Mouse (Mus musculus): ENCODE measurements at regions not wholly inside any gene's neighbourhood (a gene's known extent, or its start where the extent isn't known, plus 50 kb on each side); places are given as distances from the start of the nearest gene placed in this dataset.
A peak's percentile ranks its signal among the peaks of the same experiment; 100 is the strongest.

GRCm38 (mm10) chr8:32958331-32958730 is 470.2 kb upstream of the 5930422O12Rik start:
- no peak for DNase-seq (ENCODE audit: low spot score in 2 of 2)

- no peak for DNase-seq (ENCODE audit: low spot score in 2 of 2)
Observed at GRCm38 (mm10) chr8:32958855-32959254, 469.7 kb upstream of the 5930422O12Rik start.

- no peak for DNase-seq (ENCODE audit: low spot score in 2 of 2)
Observed at GRCm38 (mm10) chr8:32959326-32960064, 469.0 kb upstream of the 5930422O12Rik start.

GRCm38 (mm10) chr8:32990216-32990615 is 438.3 kb upstream of the 5930422O12Rik start:
- no peak for DNase-seq (ENCODE audit: low spot score in 2 of 2)

GRCm38 (mm10) chr8:33003967-33004564 is 424.4 kb upstream of the 5930422O12Rik start:
- DNase-seq (ENCODE audit: low spot score in 2 of 2) = no peak

- DNase-seq (ENCODE audit: low spot score in 2 of 2) = no peak
Observed at GRCm38 (mm10) chr8:33004570-33004969, 423.9 kb upstream of the 5930422O12Rik start.

GRCm38 (mm10) chr8:33010106-33010505 is 418.4 kb upstream of the 5930422O12Rik start:
- no peak for DNase-seq (ENCODE audit: low spot score in 2 of 2)

- no peak for DNase-seq (ENCODE audit: low spot score in 2 of 2)
Observed at GRCm38 (mm10) chr8:33012784-33013183, 415.7 kb upstream of the 5930422O12Rik start.

GRCm38 (mm10) chr8:33015861-33016260 is 412.6 kb upstream of the 5930422O12Rik start:
- no peak for DNase-seq (ENCODE audit: low spot score in 2 of 2)

- DNase-seq (ENCODE audit: low spot score in 2 of 2) = no peak
Observed at GRCm38 (mm10) chr8:33026973-33027372, 401.5 kb upstream of the 5930422O12Rik start.

GRCm38 (mm10) chr8:33029453-33029852 is 399.1 kb upstream of the 5930422O12Rik start:
- DNase-seq (ENCODE audit: low spot score in 2 of 2) = peak; percentile 21 to 65

- DNase-seq (ENCODE audit: low spot score in 2 of 2) = no peak
Observed at GRCm38 (mm10) chr8:33052017-33052416, 376.5 kb upstream of the 5930422O12Rik start.

GRCm38 (mm10) chr8:33065566-33065965 is 362.9 kb upstream of the 5930422O12Rik start:
- no peak for DNase-seq (ENCODE audit: low spot score in 2 of 2)

GRCm38 (mm10) chr8:33066168-33066567 is 362.3 kb upstream of the 5930422O12Rik start:
- DNase-seq (ENCODE audit: low spot score in 2 of 2) = no peak

GRCm38 (mm10) chr8:33067453-33068039 is 361.0 kb upstream of the 5930422O12Rik start:
- DNase-seq (ENCODE audit: low spot score in 2 of 2) = no peak

GRCm38 (mm10) chr8:33068468-33068867 is 360.0 kb upstream of the 5930422O12Rik start:
- DNase-seq (ENCODE audit: low spot score in 2 of 2) = no peak

- no peak for DNase-seq (ENCODE audit: low spot score in 2 of 2)
Observed at GRCm38 (mm10) chr8:33075186-33075585, 353.3 kb upstream of the 5930422O12Rik start.

GRCm38 (mm10) chr8:33076253-33076652 is 352.3 kb upstream of the 5930422O12Rik start:
- DNase-seq (ENCODE audit: low spot score in 2 of 2) = no peak

GRCm38 (mm10) chr8:33078125-33078524 is 350.4 kb upstream of the 5930422O12Rik start:
- no peak for DNase-seq (ENCODE audit: low spot score in 2 of 2)

GRCm38 (mm10) chr8:33079867-33080585 is 348.5 kb upstream of the 5930422O12Rik start:
- no peak for DNase-seq (ENCODE audit: low spot score in 2 of 2)

- no peak for DNase-seq (ENCODE audit: low spot score in 2 of 2)
Observed at GRCm38 (mm10) chr8:33081941-33082340, 346.6 kb upstream of the 5930422O12Rik start.

- DNase-seq (ENCODE audit: low spot score in 2 of 2) = no peak
Observed at GRCm38 (mm10) chr8:33085461-33085860, 343.0 kb upstream of the 5930422O12Rik start.

All from spleen, postnatal 4 days (tissue).